Mouse (Mus musculus): Measurements from ENCODE around the gene Dync1i2.

DNA sequence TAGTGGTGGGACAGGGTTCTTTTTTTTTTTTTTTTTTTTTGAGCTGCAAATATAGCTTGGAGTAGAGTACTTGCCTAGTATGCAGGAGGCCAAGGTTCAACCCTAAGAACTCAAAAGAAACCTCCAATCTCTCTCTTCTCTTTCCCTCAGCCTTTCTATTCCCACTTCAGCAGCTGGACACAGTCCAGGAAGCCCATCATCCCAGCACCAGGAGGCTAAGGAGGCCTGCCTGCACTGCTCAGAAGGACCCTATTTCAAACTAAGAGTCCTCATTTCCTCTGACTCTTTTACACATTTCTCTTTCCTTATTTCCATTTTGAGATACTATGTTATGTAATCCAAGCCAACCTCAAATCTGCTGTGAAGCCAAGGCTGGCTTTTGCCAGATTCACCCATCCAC lies 91.7 kb downstream of the Dync1i2 start:
- TF ChIP-seq POLR2A (IDR thresholded peaks at IDR 0.05; ENCODE audit: borderline replicate concordance, low read depth, low read length): no peak
- TF ChIP-seq CTCF (IDR thresholded peaks at IDR 0.05; ENCODE audit: low read depth, low read length): no peak
